Mouse (Mus musculus) liver, adult (tissue): Measurements from ENCODE around the gene Ehd1.

Experiments
- GATA4 ChIP-seq: IDR thresholded peaks from 2 replicates; pipeline ENCODE4 v1.6.1; 2014; ENCODE audit warnings: mild to moderate bottlenecking, low read length; ENCODE audit not compliant: insufficient replicate concordance

The Ehd1 gene

GRCm38 (mm10) chr19:6342276-6342933 is 65.9 kb downstream of the Ehd1 start:
- TF ChIP-seq GATA4: no peak

- no peak for TF ChIP-seq GATA4
Observed at GRCm38 (mm10) chr19:6343066-6343925, 66.8 kb downstream of the Ehd1 start.

GRCm38 (mm10) chr19:6343996-6344395 is 67.5 kb downstream of the Ehd1 start:
- no peak for TF ChIP-seq GATA4

GRCm38 (mm10) chr19:6346023-6346422 is 69.5 kb downstream of the Ehd1 start:
- TF ChIP-seq GATA4: no peak

- TF ChIP-seq GATA4: no peak
Observed at GRCm38 (mm10) chr19:6346661-6347060, 70.1 kb downstream of the Ehd1 start.

- no peak for TF ChIP-seq GATA4
Observed at GRCm38 (mm10) chr19:6347615-6348014, 71.1 kb downstream of the Ehd1 start.

GRCm38 (mm10) chr19:6348717-6349116 is 72.2 kb downstream of the Ehd1 start:
- TF ChIP-seq GATA4: no peak

- peak; percentile 93; the same call in 1 of the 2 replicates for TF ChIP-seq GATA4
Observed at GRCm38 (mm10) chr19:6349215-6349983, 72.9 kb downstream of the Ehd1 start.
